Mouse (Mus musculus) heart, embryonic 16.5 days (tissue): Measurements from ENCODE around the gene Gm38392. TPM values are rescaled to one million over a fixed set of nuclear protein-coding genes. Genes with fewer than 3 reads are reported as not detected.

Experiments used
- ATAC-seq: fragments of 200-750 bp; cut with Nextera tagmentation; replicated peaks from 2 replicates; pipeline ENCODE4 v1.8.0; 2017; ENCODE audit warnings: moderate number of reproducible peaks; ENCODE audit not compliant: insufficient read depth, low FRiP score; ENCODE audit errors: extremely low read depth
- H3K27ac ChIP-seq: fragments of 300-500 bp; sonication (generic); 2 replicates; pipeline ENCODE4 v1.5.1; 2014; ENCODE audit warnings: mild to moderate bottlenecking, low read length, control low read depth, moderate library complexity
- H3K27me3 ChIP-seq: fragments of 300-500 bp; sonication (generic); 2 replicates; pipeline ENCODE4 v1.6.1; 2014; ENCODE audit warnings: low read length, mixed read lengths; ENCODE audit not compliant: control insufficient read depth, insufficient read depth
- H3K36me3 ChIP-seq: fragments of 300-500 bp; sonication (generic); 2 replicates; pipeline ENCODE4 v1.6.1; 2014; ENCODE audit not compliant: control insufficient read depth, insufficient read depth
- H3K4me1 ChIP-seq: fragments of 300-500 bp; sonication (generic); 2 replicates; pipeline ENCODE4 v1.6.1; 2014; ENCODE audit warnings: low read length, mixed read lengths; ENCODE audit not compliant: control insufficient read depth, insufficient read depth
- H3K4me2 ChIP-seq: fragments of 300-500 bp; sonication (generic); 2 replicates; pipeline ENCODE4 v1.6.1; 2014; ENCODE audit warnings: low read depth, mild to moderate bottlenecking, control low read depth, low read length
- H3K4me3 ChIP-seq: fragments of 300-500 bp; sonication (generic); 2 replicates; pipeline ENCODE4 v1.5.1; 2014; ENCODE audit warnings: mild to moderate bottlenecking, control low read depth, low read length
- H3K9ac ChIP-seq: fragments of 300-500 bp; sonication (generic); 2 replicates; pipeline ENCODE4 v1.6.1; 2014; ENCODE audit warnings: low read length, control low read depth
- H3K9me3 ChIP-seq: fragments of 300-500 bp; sonication (generic); replicated peaks from 2 replicates; pipeline ENCODE4 v1.6.1; 2016; ENCODE audit warnings: low read length; ENCODE audit not compliant: control insufficient read depth
- WGBS: fragments of 180-500 bp; shearing (Covaris S2); extraction: QIAGEN DNeasy Blood & Tissue Kit; methylation state at CpG from one replicate; pipeline ENCODE4 v1.1.7; 2014; 5-methylcytosine and 5-hydroxymethylcytosine counted together
- polyA plus RNA-seq: library from polyadenylated mRNA; unstranded; fragments of >200 nt; fragmentation: Nextera tagmentation; extraction: Ambion mirVana; gene quantifications from 2 replicates; pipeline ENCODE4 v1.2.1, GENCODE M21; 2015

Gm38392 gene
- polyA plus RNA-seq, 1 experiment from 2014 or later, result not detected

DNA sequence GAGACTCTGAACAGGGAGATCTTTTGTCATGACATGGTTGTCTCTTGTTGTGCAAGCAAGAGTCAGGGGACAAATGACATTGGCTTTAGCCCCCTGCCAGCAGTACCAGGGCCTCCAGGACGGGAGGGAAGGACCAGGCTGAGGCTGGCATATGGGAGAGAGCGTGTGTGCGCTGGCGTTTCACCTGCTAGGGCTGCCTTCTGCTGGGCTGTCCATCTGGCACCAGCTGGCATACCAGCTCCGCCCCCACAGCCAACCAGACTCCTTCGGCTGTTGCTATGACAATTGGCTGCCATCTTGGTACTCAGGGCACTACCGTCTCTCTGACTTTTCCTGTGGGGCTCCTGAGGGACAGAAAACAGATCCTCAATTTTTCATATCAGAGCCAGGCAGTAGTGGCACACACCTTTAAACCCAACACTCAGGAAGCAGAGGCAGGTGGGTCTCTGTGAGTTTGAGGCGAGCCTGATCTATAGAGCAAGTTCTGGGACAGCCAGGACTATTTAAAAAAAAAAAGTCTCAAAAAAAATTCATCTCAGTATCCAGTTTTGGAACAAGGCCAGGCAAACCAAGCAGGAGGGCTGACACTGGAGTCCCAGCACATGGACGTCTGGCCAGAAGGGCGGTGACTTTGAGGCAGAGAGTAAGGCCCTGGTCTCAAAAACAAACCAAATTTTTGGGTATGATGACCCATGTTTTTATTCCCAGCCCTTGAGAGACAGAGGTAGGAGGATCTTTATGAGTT, 60.7 kb downstream of the Gm38392 start:
- peaks cover 37% of the 10 kb centered on the region for H3K27me3 ChIP-seq
- no peak overlapping the region for H3K4me2 ChIP-seq
- WGBS, result 78% methylated on average over 10 of the region's 10 CpGs
- no peak overlapping the region for H3K27ac ChIP-seq
- no peaks in the 10 kb centered on the region for H3K36me3 ChIP-seq
- ATAC-seq, result no peak
- no peak overlapping the region for H3K4me3 ChIP-seq
- H3K4me1 ChIP-seq, result no peaks in the 10 kb centered on the region
- no peak overlapping the region for H3K9ac ChIP-seq
- H3K9me3 ChIP-seq, result no peaks in the 10 kb centered on the region

DNA sequence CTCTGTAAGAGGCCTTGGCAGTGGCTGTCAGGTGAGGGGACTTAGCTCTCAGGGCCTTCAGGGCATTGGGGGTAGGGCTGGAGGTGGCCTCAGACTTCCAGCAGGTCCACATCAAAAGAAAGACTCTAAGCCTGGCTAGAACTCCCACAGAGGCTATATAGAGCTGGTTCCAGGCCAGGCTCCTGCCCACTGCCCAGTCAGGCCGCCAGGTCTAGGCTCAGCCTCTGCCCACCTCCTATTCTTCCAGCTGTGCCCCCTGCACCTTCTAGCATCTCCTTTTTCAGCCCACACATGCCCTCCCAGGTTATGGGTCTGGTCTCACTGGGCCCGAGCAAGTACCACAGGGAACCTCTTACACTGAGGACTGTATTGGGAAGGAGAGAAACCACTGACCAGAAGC, 62.1 kb downstream of the Gm38392 start:
- H3K36me3 ChIP-seq, result no peaks in the 10 kb centered on the region
- H3K9me3 ChIP-seq, result no peaks in the 10 kb centered on the region
- H3K4me2 ChIP-seq, result no peak overlapping the region
- H3K4me3 ChIP-seq, result no peak overlapping the region
- no peaks in the 10 kb centered on the region for H3K4me1 ChIP-seq
- H3K27me3 ChIP-seq, result peaks cover 38% of the 10 kb centered on the region
- H3K27ac ChIP-seq, result no peak overlapping the region
- WGBS, result 45% methylated on average over 2 of the region's 2 CpGs
- no peak for ATAC-seq
- no peak overlapping the region for H3K9ac ChIP-seq

DNA sequence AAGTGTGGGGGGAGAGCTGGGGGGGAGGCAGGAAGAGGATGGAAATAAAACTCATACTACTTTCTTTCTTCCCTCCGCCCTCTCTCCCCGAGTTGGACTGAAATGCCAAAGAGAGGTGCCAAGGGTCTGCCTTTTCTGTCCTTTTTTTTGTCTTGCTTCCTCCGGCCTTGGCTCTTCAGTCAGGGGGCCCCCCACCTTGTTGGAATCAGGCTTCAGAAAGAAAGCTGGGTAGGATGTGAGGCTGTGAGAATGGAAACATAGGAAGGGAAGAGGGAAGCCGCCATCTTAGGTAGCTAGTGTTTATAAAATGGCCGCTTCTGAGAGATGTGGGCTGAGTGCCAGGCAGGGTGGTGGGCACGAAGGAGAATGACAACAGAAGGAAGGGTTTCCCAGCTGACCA, 64.6 kb downstream of the Gm38392 start:
- Histone ChIP-seq H3K4me3 (no peak overlapping the region), H3K9me3 (no peaks in the 10 kb centered on the region), H3K36me3 (no peaks in the 10 kb centered on the region), H3K4me2 (no peak overlapping the region), H3K9ac (no peak overlapping the region), H3K27ac (no peak overlapping the region), H3K27me3 (peaks cover 44% of the 10 kb centered on the region), H3K4me1 (no peaks in the 10 kb centered on the region)
- 80% methylated on average over 6 of the region's 6 CpGs for WGBS
- no peak for ATAC-seq

DNA sequence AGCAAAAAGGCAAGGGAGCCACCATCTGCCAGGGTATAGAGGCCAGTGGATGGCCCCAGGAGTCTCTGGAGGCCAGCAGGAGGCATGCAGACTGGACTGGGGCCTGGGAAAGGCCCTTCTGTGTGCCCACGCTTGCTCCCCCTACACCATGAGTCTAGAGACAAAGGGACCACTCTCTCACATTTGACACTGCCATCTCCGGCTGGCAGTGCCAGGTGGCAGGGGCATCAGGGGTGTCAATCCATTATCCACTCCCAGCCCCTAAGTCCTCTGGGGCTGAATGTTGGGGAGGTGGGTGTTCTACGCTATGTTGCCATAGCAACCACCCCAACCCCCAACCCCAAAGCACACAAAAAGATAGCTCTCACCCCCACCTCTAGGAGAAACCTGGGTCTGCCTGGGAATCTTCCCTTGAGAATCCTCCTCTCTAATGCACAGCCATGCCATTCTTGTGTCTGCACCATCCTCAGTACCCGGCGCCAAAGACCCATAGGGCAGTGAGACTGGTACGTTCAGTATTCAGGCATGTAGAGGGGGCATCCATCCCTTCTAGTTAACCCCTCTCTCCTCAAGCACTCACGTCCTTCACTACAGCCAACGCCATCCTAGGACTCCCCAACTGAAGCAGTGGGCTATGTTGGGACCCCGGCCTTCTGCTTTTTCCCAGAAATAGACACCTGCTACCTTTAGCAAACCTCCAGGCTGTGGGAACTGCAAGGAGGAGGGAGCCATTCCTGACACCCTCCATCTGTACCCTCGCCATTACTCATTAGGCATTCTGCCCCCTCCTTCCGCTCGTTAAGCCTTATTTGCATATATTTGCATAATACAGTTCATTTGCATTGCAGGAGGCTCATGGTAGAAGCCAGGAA, 65.3 kb downstream of the Gm38392 start:
- no peak overlapping the region for H3K4me3 ChIP-seq
- H3K4me2 ChIP-seq, result no peak overlapping the region
- H3K27me3 ChIP-seq, result peaks cover 51% of the 10 kb centered on the region
- no peaks in the 10 kb centered on the region for H3K36me3 ChIP-seq
- no peak overlapping the region for H3K9ac ChIP-seq
- ATAC-seq, result no peak
- no peak overlapping the region for H3K27ac ChIP-seq
- no peaks in the 10 kb centered on the region for H3K9me3 ChIP-seq
- H3K4me1 ChIP-seq, result no peaks in the 10 kb centered on the region
- WGBS, result 50% methylated on average over 12 of the region's 12 CpGs

DNA sequence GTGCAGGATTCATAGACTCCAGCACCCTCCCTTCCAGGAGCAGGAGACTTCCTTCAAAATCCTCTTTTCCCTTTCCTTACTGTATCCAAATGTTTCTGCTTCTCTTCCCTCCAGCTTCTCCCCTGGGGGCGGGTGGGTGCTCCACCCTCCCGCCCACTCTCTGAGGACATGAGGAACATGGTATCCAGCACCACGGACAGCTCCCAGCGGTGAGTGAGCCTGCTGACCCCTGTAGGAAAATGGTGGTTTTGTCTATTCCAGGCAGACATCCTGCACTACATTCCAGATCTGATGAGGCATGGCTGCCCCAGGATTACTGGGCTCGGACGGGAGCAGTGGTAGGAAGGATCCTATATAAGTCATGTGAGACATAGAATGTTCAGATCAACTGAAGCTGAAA, 66.2 kb downstream of the Gm38392 start:
- Histone ChIP-seq H3K27ac (no peak overlapping the region), H3K27me3 (peaks cover 57% of the 10 kb centered on the region), H3K36me3 (no peaks in the 10 kb centered on the region), H3K4me1 (no peaks in the 10 kb centered on the region), H3K4me3 (no peak overlapping the region), H3K9me3 (no peaks in the 10 kb centered on the region), H3K4me2 (no peak overlapping the region), H3K9ac (no peak overlapping the region)
- 0% methylated on average over 6 of the region's 6 CpGs for WGBS
- ATAC-seq, result peak; percentile 52; the same call in 1 of the 2 replicates

DNA sequence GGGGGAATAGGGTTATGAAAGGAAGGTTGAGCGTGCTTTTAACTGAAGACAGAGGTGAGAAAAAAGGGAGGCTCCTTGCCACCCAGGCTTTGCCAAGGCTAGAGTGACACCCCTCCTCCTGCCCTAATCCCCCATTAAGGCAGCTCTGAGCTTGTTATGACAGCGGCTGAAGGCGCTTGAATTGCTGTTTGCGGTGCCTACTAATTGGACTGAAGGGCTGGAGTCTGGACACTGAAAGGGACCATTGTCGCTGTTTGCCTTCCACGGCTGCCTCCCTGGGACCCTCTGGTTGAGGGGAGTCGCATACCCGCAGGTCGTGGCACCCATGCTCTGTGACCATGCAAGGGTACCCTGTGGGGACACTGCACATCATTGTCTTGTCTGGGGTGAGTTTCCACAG, 67.1 kb downstream of the Gm38392 start:
- Histone ChIP-seq H3K4me2 (no peak overlapping the region), H3K36me3 (no peaks in the 10 kb centered on the region), H3K9me3 (no peaks in the 10 kb centered on the region), H3K27me3 (peaks cover 60% of the 10 kb centered on the region), H3K4me1 (peaks cover 5% of the 10 kb centered on the region), H3K4me3 (no peak overlapping the region), H3K27ac (no peak overlapping the region), H3K9ac (no peak overlapping the region)
- WGBS, result 23% methylated on average over 9 of the region's 9 CpGs
- no peak for ATAC-seq

DNA sequence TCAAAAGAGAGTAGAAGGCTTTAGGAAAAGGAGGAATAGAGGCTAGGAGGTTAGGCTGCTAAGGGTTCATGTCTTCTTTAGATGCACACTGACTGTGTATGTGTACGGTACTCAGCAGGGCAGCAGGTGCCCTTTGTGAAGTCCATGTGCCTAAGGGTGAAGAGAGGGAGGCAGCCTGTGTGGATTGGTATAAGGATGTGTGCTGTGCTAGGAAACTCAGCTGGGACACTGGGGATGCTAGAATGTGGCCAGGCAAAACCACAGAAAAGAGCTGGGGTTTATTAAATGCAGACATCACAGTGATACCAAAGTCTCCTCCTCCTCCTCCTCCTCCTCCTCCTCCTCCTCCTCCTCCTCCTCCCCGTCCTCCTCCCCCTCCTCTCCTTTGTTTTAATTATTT, 69.3 kb downstream of the Gm38392 start:
- Histone ChIP-seq H3K27ac (no peak overlapping the region), H3K9ac (no peak overlapping the region), H3K4me2 (no peak overlapping the region), H3K27me3 (peaks cover 76% of the 10 kb centered on the region), H3K4me1 (peaks cover 11% of the 10 kb centered on the region), H3K9me3 (no peaks in the 10 kb centered on the region), H3K4me3 (no peak overlapping the region), H3K36me3 (no peaks in the 10 kb centered on the region)
- WGBS, result 64% methylated on average over 1 of the region's 2 CpGs
- no peak for ATAC-seq

DNA sequence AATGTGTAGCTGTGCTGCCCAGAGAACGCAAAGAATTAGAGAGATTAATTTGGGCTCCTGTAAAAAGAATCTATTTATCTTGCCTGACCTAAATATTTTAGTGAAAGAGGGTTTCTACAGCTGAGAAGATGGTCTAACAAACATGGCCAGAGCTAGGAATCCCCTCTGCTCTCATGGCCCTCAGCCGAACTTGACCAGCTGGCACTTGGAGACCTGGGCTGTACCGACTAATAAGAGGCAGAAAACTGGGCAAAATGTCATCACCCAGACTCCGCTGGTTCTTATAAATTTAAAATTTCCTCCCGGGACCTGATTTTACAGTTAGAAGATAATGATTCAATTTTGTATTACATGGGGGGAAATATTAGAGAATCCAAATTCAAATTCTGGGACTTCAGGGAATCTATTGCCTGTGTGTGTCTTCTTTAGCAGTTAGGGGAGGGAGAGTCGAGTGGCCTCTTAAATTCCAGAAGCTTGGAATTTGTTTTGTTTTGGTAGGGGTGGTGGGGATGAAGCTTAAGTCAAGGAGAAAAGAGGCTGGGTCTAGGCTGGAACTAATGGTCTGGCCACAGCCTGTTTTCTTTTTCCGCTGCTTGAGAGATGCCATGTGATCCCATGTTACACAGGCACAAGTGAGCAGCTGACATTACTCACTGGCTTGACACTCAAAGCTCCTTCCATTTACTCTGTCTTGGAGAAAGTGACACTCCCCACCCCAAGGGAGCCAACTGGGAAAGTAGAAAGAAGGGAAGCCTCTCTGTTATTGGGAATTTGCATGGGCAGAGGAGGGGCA, 70.3 kb downstream of the Gm38392 start:
- Histone ChIP-seq H3K27ac (no peak overlapping the region), H3K27me3 (peaks cover 85% of the 10 kb centered on the region), H3K4me3 (no peak overlapping the region; the same call in 1 of the 2 replicates), H3K9me3 (no peaks in the 10 kb centered on the region), H3K4me1 (peaks cover 11% of the 10 kb centered on the region), H3K4me2 (no peak overlapping the region), H3K9ac (no peak overlapping the region), H3K36me3 (no peaks in the 10 kb centered on the region)
- WGBS, result 13% methylated on average over 7 of the region's 7 CpGs
- ATAC-seq, result no peak
